ENCODE assay signal across 8 mouse cellular contexts in the genomic region with DNA sequence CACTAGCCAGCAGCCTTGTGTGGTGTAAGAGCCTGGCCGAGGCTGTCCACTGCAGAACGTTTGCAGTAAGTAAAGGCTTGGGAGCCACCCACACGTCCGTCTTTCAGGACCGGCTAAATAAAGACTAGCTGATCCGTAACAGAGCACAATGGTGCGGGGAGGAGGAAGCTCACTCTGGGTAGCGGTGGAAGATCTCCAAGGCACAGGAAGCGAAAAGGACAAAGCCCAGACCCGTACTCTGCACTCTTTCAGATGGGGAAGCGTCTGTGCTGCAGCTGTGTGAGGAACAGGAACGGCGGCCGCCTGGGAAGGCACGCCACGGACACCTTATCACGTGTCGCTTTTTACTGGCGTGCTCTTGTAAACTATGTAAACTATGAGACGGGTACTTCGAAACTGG. TPM values are rescaled to one million over a fixed set of nuclear protein-coding genes. Genes with fewer than 3 reads are reported as not detected.
DNase-seq lines count a peak whose midpoint lies in the region; ATAC-seq lines count a peak whose summit lies in the region.

No protein-coding gene starts in this region.

- peak overlapping the region; percentile 68 for H3K27ac ChIP-seq in embryonic facial prominence, embryonic 14.5 days (replicated peaks; ENCODE audit: low read depth, low read length)
- peak overlapping the region; percentile 62; the same call in 1 of the 2 replicates for H3K27ac ChIP-seq in hindbrain, embryonic 13.5 days
- peak overlapping the region; percentile 58 for H3K27ac ChIP-seq in limb, embryonic 15.5 days
- H3K27ac ChIP-seq in midbrain, embryonic 13.5 days, result peak overlapping the region; percentile 47

- no peak overlapping the region for H3K4me2 ChIP-seq in embryonic facial prominence, embryonic 14.5 days (ENCODE audit: low read depth, low read length)
- H3K4me2 ChIP-seq in hindbrain, embryonic 13.5 days, result no peak overlapping the region
- no peak overlapping the region for H3K4me2 ChIP-seq in limb, embryonic 15.5 days
- H3K4me2 ChIP-seq in midbrain, embryonic 13.5 days (replicated peaks), result no peak overlapping the region; the same call in 1 of the 2 replicates

- H3K4me1 ChIP-seq in embryonic facial prominence, embryonic 14.5 days (ENCODE audit: control insufficient read depth, insufficient read depth, low read length), result 0 out of 2 replicates have a peak, but pooled peaks cover 3% of the 10 kb centered on the region
- peaks cover 58% of the 10 kb centered on the region for H3K4me1 ChIP-seq in hindbrain, embryonic 13.5 days (replicated peaks)
- H3K4me1 ChIP-seq in limb, embryonic 15.5 days, result peaks cover 29% of the 10 kb centered on the region
- H3K4me1 ChIP-seq in midbrain, embryonic 13.5 days (replicated peaks), result peaks cover 54% of the 10 kb centered on the region

- no peak overlapping the region for H3K9ac ChIP-seq in embryonic facial prominence, embryonic 14.5 days (ENCODE audit: low read depth, low read length)
- peak overlapping the region; percentile 1; the same call in 1 of the 2 replicates for H3K9ac ChIP-seq in hindbrain, embryonic 13.5 days
- no peak overlapping the region for H3K9ac ChIP-seq in limb, embryonic 15.5 days
- H3K9ac ChIP-seq in midbrain, embryonic 13.5 days (replicated peaks), result peak overlapping the region; percentile 36; the same call in 1 of the 2 replicates

- ATAC-seq in embryonic facial prominence, embryonic 14.5 days (ENCODE audit: low read depth), result peak; percentile 45; the same call in 1 of the 2 replicates
- no peak for ATAC-seq in hindbrain, embryonic 13.5 days (ENCODE audit: low FRiP score)
- no peak for ATAC-seq in limb, embryonic 15.5 days (ENCODE audit: insufficient number of reproducible peaks, low FRiP score, low TSS enrichment, low read depth)
- ATAC-seq in midbrain, embryonic 13.5 days, result 0 out of 2 replicates have a peak, but pooled peaks have one; percentile 9

- no peaks in the 10 kb centered on the region for H3K9me3 ChIP-seq in embryonic facial prominence, embryonic 14.5 days (ENCODE audit: control insufficient read depth, low read length)
- H3K9me3 ChIP-seq in hindbrain, embryonic 13.5 days, result no peaks in the 10 kb centered on the region
- no peaks in the 10 kb centered on the region for H3K9me3 ChIP-seq in limb, embryonic 15.5 days
- no peaks in the 10 kb centered on the region for H3K9me3 ChIP-seq in midbrain, embryonic 13.5 days

- H3K36me3 ChIP-seq in embryonic facial prominence, embryonic 14.5 days (ENCODE audit: control insufficient read depth, insufficient read depth, low read length), result peaks cover 94% of the 10 kb centered on the region
- peaks cover 98% of the 10 kb centered on the region for H3K36me3 ChIP-seq in hindbrain, embryonic 13.5 days
- peaks cover 88% of the 10 kb centered on the region for H3K36me3 ChIP-seq in limb, embryonic 15.5 days
- peaks cover 98% of the 10 kb centered on the region for H3K36me3 ChIP-seq in midbrain, embryonic 13.5 days

- H3K27me3 ChIP-seq in embryonic facial prominence, embryonic 14.5 days (replicated peaks; ENCODE audit: control insufficient read depth, insufficient read depth, low read length), result no peaks in the 10 kb centered on the region
- H3K27me3 ChIP-seq in hindbrain, embryonic 13.5 days, result no peaks in the 10 kb centered on the region
- no peaks in the 10 kb centered on the region for H3K27me3 ChIP-seq in limb, embryonic 15.5 days
- H3K27me3 ChIP-seq in midbrain, embryonic 13.5 days, result no peaks in the 10 kb centered on the region

- WGBS in embryonic facial prominence, embryonic 14.5 days, result 52% methylated on average over 21 of the region's 21 CpGs
- WGBS in hindbrain, embryonic 13.5 days, result 45% methylated on average over 21 of the region's 21 CpGs
- 60% methylated on average over 21 of the region's 21 CpGs for WGBS in limb, embryonic 15.5 days
- 37% methylated on average over 21 of the region's 21 CpGs for WGBS in midbrain, embryonic 13.5 days

- H3K4me3 ChIP-seq in embryonic facial prominence, embryonic 14.5 days (ENCODE audit: low read depth, low read length), result no peak overlapping the region
- H3K4me3 ChIP-seq in hindbrain, embryonic 13.5 days, result no peak overlapping the region
- no peak overlapping the region for H3K4me3 ChIP-seq in limb, embryonic 15.5 days
- H3K4me3 ChIP-seq in midbrain, embryonic 13.5 days (replicated peaks), result no peak overlapping the region

- DNase-seq in embryo, embryonic 10 days (ENCODE audit: low spot score), result peak; percentile 49
- DNase-seq in embryo, embryonic 11 days, result no peak
- DNase-seq in embryonic facial prominence, embryonic 14.5 days (ENCODE audit: low spot score), result peak; percentile 50
- no peak for DNase-seq in thymus, postnatal 14 days
- no peak for DNase-seq in c-Kit-positive CD71-positive TER-119-positive erythroid progenitor cells, embryonic 14.5 days (ENCODE audit: low spot score)

RNA-seq across cellular contexts. Expression of gene Csnk1e, which starts 22.5 kb away (rescaled TPM):
- 75.3 and 76.3 TPM in 2 replicates for polyA plus RNA-seq in embryonic facial prominence, embryonic 14.5 days (2014; fragmentation: Nextera tagmentation; extraction: Ambion mirVana)
- 231 and 245 TPM in 2 replicates for polyA plus RNA-seq in hindbrain, embryonic 13.5 days (2015; fragmentation: Nextera tagmentation; extraction: Ambion mirVana)
- 81.0 and 82.7 TPM in 2 replicates for polyA plus RNA-seq in limb, embryonic 15.5 days (2015; fragmentation: Nextera tagmentation; extraction: Ambion mirVana)
- polyA plus RNA-seq in midbrain, embryonic 13.5 days (2015; fragmentation: Nextera tagmentation; extraction: Ambion mirVana), result 233 and 269 TPM in 2 replicates

RNA-seq across cellular contexts. Expression of gene Tmem184b, which starts 29.5 kb away (rescaled TPM):
- 73.0 and 77.6 TPM in 2 replicates for polyA plus RNA-seq in embryonic facial prominence, embryonic 14.5 days (2014; fragmentation: Nextera tagmentation; extraction: Ambion mirVana)
- polyA plus RNA-seq in hindbrain, embryonic 13.5 days (2015; fragmentation: Nextera tagmentation; extraction: Ambion mirVana), result 37.7 and 39.2 TPM in 2 replicates
- 87.5 and 99.8 TPM in 2 replicates for polyA plus RNA-seq in limb, embryonic 15.5 days (2015; fragmentation: Nextera tagmentation; extraction: Ambion mirVana)
- polyA plus RNA-seq in midbrain, embryonic 13.5 days (2015; fragmentation: Nextera tagmentation; extraction: Ambion mirVana), result 32.8 and 35.0 TPM in 2 replicates

Comparison
In these comparisons a context has a peak if more than half of its experiments do, and no peak if none do; other contexts are left out.
1. DNase-seq: peak in embryo, embryonic 10 days (single experiment) and embryonic facial prominence, embryonic 14.5 days (single experiment); none in embryo, embryonic 11 days (single experiment), thymus, postnatal 14 days (single experiment) and c-Kit-positive CD71-positive TER-119-positive erythroid progenitor cells, embryonic 14.5 days (single experiment).
2. ATAC-seq: peak in embryonic facial prominence, embryonic 14.5 days (single experiment) and midbrain, embryonic 13.5 days (single experiment); none in hindbrain, embryonic 13.5 days (single experiment) and limb, embryonic 15.5 days (single experiment).
3. H3K9ac ChIP-seq: peak in hindbrain, embryonic 13.5 days (single experiment) and midbrain, embryonic 13.5 days (single experiment); none in embryonic facial prominence, embryonic 14.5 days (single experiment) and limb, embryonic 15.5 days (single experiment).
4. Peak in every context shown above with its lines, with median percentiles within 50 percentile points of each other: H3K27ac ChIP-seq.